In the genomic region with DNA sequence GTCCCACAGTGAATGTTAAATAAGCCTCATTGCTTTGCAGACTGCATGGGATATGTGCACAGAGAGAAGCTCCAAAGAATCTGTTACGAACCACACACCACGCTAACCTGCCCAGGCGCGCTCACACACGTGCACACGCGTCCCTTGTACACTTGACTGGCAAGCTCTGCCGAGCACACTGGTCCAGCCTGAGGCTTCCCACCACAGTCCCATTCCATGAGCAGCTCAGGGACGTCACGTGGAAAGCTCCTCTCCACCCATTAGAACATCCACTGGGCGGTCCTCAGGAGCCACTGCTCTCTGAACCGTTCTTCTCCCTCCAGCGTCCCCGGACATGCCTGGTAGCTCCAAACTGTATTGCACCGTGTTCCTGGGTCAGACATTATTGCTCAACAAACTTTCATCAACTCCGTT, we compare ENCODE assay signal across 8 mouse cellular contexts.
A peak's percentile ranks its signal among the peaks of the same experiment; 100 is the strongest.
DNase-seq lines count a peak whose midpoint lies in the region; ATAC-seq and TF ChIP-seq lines count a peak whose summit lies in the region.

No protein-coding gene starts in this region.

- POLR2A ChIA-PET in Patski (lab: Charles Lee), result no interaction called here

- ATAC-seq in Patski, result peak; percentile 65
- ATAC-seq in erythroid progenitor cell, adult 5-6 weeks (replicated peaks; ENCODE audit: low FRiP score, poor library complexity, severe bottlenecking), result peak; percentile 76
- ATAC-seq in heart, embryonic 15.5 days (replicated peaks; ENCODE audit: insufficient number of reproducible peaks, insufficient read depth, low FRiP score, low read depth), result peak; percentile 80
- peak; percentile 73 for ATAC-seq in kidney, postnatal 0 days (replicated peaks; ENCODE audit: low FRiP score, low read depth)
- peak; percentile 94 for ATAC-seq in lung, embryonic 15.5 days (ENCODE audit: borderline replicate concordance, extremely low read depth, low FRiP score, low TSS enrichment)

- H3K36me3 ChIP-seq in heart, embryonic 15.5 days, result no peaks in the 10 kb centered on the region
- H3K36me3 ChIP-seq in kidney, postnatal 0 days (ENCODE audit: insufficient read depth, low read length), result no peaks in the 10 kb centered on the region
- no peaks in the 10 kb centered on the region for H3K36me3 ChIP-seq in lung, embryonic 15.5 days

- DNase-seq in Patski (ENCODE audit: low read depth, low spot score), result no peak
- peak; percentile 32 for DNase-seq in c-Kit-positive CD71-positive TER-119-negative erythroid progenitor cells, embryonic 14.5 days (ENCODE audit: low read depth)
- DNase-seq in kidney, postnatal 0 days (ENCODE audit: low spot score), result peak; percentile 78
- peak; percentile 14 for DNase-seq in ovary, postnatal 10 days (ENCODE audit: low spot score)
- peak; percentile 18 to 47 for DNase-seq in urinary bladder, postnatal 36 days (ENCODE audit: low spot score in 2 of 2)

- peaks cover 6% of the 10 kb centered on the region; the same call in 1 of the 2 replicates for H3K4me1 ChIP-seq in heart, embryonic 15.5 days (replicated peaks)
- H3K4me1 ChIP-seq in kidney, postnatal 0 days (replicated peaks; ENCODE audit: insufficient read depth, low read length), result no peaks in the 10 kb centered on the region
- H3K4me1 ChIP-seq in lung, embryonic 15.5 days, result 0 out of 2 replicates have a peak, but pooled peaks cover 10% of the 10 kb centered on the region

- TF ChIP-seq CTCF in Patski (IDR thresholded peaks at IDR 0.05), result no peak
- TF ChIP-seq CTCF in kidney, postnatal 0 days (IDR thresholded peaks at IDR 0.05; ENCODE audit: low read depth), result no peak

- CTCF ChIA-PET in Patski (lab: Charles Lee), result interaction anchor here (0.8 to 1.5 kb wide), 7 partner anchors 8 to 352 kb away, joined by 3 to 6 read pairs (median 4); no protein-coding TSS in a partner anchor

- peak overlapping the region; percentile 33; the same call in 1 of the 2 replicates for H3K27ac ChIP-seq in heart, embryonic 15.5 days
- no peak overlapping the region for H3K27ac ChIP-seq in kidney, postnatal 0 days
- peak overlapping the region; percentile 7; the same call in 1 of the 2 replicates for H3K27ac ChIP-seq in lung, embryonic 15.5 days

- WGBS in heart, embryonic 15.5 days, result 1% methylated on average over 16 of the region's 16 CpGs
- WGBS in kidney, postnatal 0 days, result under 1% methylated on average over 16 of the region's 16 CpGs
- WGBS in lung, embryonic 15.5 days, result under 1% methylated on average over 16 of the region's 16 CpGs

- in situ Hi-C loops in Patski (cut with MboI; ENCODE audit: low pct_unique_long_range_greater_than_20kb), result loop anchor here (5.0 kb wide), 2 partner anchors 190 to 350 kb away; no protein-coding TSS in a partner anchor

- peaks cover 3% of the 10 kb centered on the region for H3K27me3 ChIP-seq in Patski
- H3K27me3 ChIP-seq in heart, embryonic 15.5 days, result peaks cover 16% of the 10 kb centered on the region
- H3K27me3 ChIP-seq in kidney, postnatal 0 days (ENCODE audit: insufficient read depth, low read length), result no peaks in the 10 kb centered on the region
- H3K27me3 ChIP-seq in lung, embryonic 15.5 days, result no peaks in the 10 kb centered on the region

- H3K9me3 ChIP-seq in heart, embryonic 15.5 days (replicated peaks), result no peaks in the 10 kb centered on the region
- no peaks in the 10 kb centered on the region for H3K9me3 ChIP-seq in kidney, postnatal 0 days (replicated peaks; ENCODE audit: low read length)
- H3K9me3 ChIP-seq in lung, embryonic 15.5 days, result no peaks in the 10 kb centered on the region

- peak overlapping the region; percentile 49 for H3K9ac ChIP-seq in heart, embryonic 15.5 days
- no peak overlapping the region for H3K9ac ChIP-seq in kidney, postnatal 0 days (ENCODE audit: low read depth, low read length)
- H3K9ac ChIP-seq in lung, embryonic 15.5 days, result peak overlapping the region; percentile 35

- peak overlapping the region; percentile 57 for H3K4me3 ChIP-seq in heart, embryonic 15.5 days
- H3K4me3 ChIP-seq in kidney, postnatal 0 days (replicated peaks; ENCODE audit: low read depth, low read length), result peak overlapping the region; percentile 27
- peak overlapping the region; percentile 47 for H3K4me3 ChIP-seq in lung, embryonic 15.5 days

- H3K4me2 ChIP-seq in heart, embryonic 15.5 days, result peak overlapping the region; percentile 98
- peak overlapping the region; percentile 81 for H3K4me2 ChIP-seq in kidney, postnatal 0 days (ENCODE audit: low read length)
- peak overlapping the region; percentile 93 for H3K4me2 ChIP-seq in lung, embryonic 15.5 days
